Mouse (Mus musculus) C2C12 (cell line): ENCODE measurements at regions not wholly inside any gene's neighbourhood (a gene's known extent, or its start where the extent isn't known, plus 50 kb on each side); places are given as distances from the start of the nearest gene placed in this dataset.

ENCODE experiments used
- H3K27me3 ChIP-seq: one replicate; pipeline ENCODE4 v1.6.1; 2011; ENCODE audit not compliant: control insufficient read depth, insufficient read depth, insufficient read length
- H3K36me3 ChIP-seq: one replicate; pipeline ENCODE4 v1.6.1; 2011; ENCODE audit not compliant: control insufficient read depth, insufficient read depth
- H3K4me3 ChIP-seq: one replicate; pipeline ENCODE4 v1.5.1; 2011; ENCODE audit warnings: mild to moderate bottlenecking, control low read depth; ENCODE audit not compliant: poor library complexity, insufficient read depth, severe bottlenecking
- H3K79me2 ChIP-seq: one replicate; pipeline ENCODE4 v1.6.1; 2011; ENCODE audit not compliant: control insufficient read depth, insufficient read depth
- H3K79me3 ChIP-seq: one replicate; pipeline ENCODE4 v1.6.1; 2011; ENCODE audit warnings: low read depth, control low read depth
- H3ac ChIP-seq: one replicate; pipeline ENCODE3; 2011; ENCODE audit warnings: low read depth; ENCODE audit not compliant: control insufficient read depth, insufficient read length
- CEBPB ChIP-seq: IDR thresholded peaks from one replicate; pipeline ENCODE4 v1.6.1; 2011; ENCODE audit warnings: low read depth, mild to moderate bottlenecking, control low read depth, moderate library complexity
- CTCF ChIP-seq: IDR thresholded peaks from one replicate; pipeline ENCODE4 v1.5.1; 2011; ENCODE audit not compliant: control insufficient read depth, insufficient read depth, insufficient read length
- FOSL1 ChIP-seq: IDR thresholded peaks from one replicate; pipeline ENCODE4 v1.8.0; 2011; ENCODE audit warnings: mild to moderate bottlenecking, low read length; ENCODE audit not compliant: poor library complexity, insufficient read depth, severe bottlenecking
- MAX ChIP-seq: IDR thresholded peaks from one replicate; pipeline ENCODE4 v1.6.1; 2011; ENCODE audit warnings: mild to moderate bottlenecking, control low read depth
- MYOD1 ChIP-seq: IDR thresholded peaks from one replicate; pipeline ENCODE4 v1.6.1; 2011; ENCODE audit warnings: low read depth; ENCODE audit not compliant: control insufficient read depth, insufficient read length
- MYOG ChIP-seq: IDR thresholded peaks from one replicate; pipeline ENCODE4 v1.6.1; 2011; ENCODE audit not compliant: control insufficient read depth, insufficient read length; ENCODE audit errors: extremely low read depth
- USF1 ChIP-seq: IDR thresholded peaks from one replicate; pipeline ENCODE4 v1.6.1; 2011; ENCODE audit warnings: low read depth, mild to moderate bottlenecking, control low read depth, moderate library complexity

GRCm38 (mm10) chr5:52092273-52092672 lies 98.0 kb downstream of the Dhx15 start:
- H3K79me2 ChIP-seq = no peaks in the 10 kb centered on the region
- TF ChIP-seq USF1 = no peak
- TF ChIP-seq FOSL1 = no peak
- no peak for TF ChIP-seq MYOD1
- no peak for TF ChIP-seq MAX
- no peak for TF ChIP-seq CTCF
- no peak for TF ChIP-seq MYOG
- TF ChIP-seq CEBPB = no peak
- H3K79me3 ChIP-seq = no peaks in the 10 kb centered on the region
- H3K4me3 ChIP-seq = no peak overlapping the region
- no peak overlapping the region for H3ac ChIP-seq
- H3K36me3 ChIP-seq = no peaks in the 10 kb centered on the region
- no peaks in the 10 kb centered on the region for H3K27me3 ChIP-seq

GRCm38 (mm10) chr5:52088131-52088530 lies 102.2 kb downstream of the Dhx15 start:
- Histone ChIP-seq H3K27me3 (no peaks in the 10 kb centered on the region), H3K4me3 (no peak overlapping the region), H3K79me3 (no peaks in the 10 kb centered on the region), H3K36me3 (no peaks in the 10 kb centered on the region), H3ac (no peak overlapping the region), H3K79me2 (no peaks in the 10 kb centered on the region)
- TF ChIP-seq USF1 (no peak), MYOD1 (no peak), CEBPB (no peak), MAX (no peak), CTCF (no peak), MYOG (no peak), FOSL1 (no peak)

- H3K79me2 ChIP-seq = no peaks in the 10 kb centered on the region
- no peak overlapping the region for H3K4me3 ChIP-seq
- no peak for TF ChIP-seq MAX
- no peak for TF ChIP-seq USF1
- TF ChIP-seq MYOD1 = no peak
- TF ChIP-seq MYOG = no peak
- TF ChIP-seq FOSL1 = no peak
- no peak for TF ChIP-seq CTCF
- TF ChIP-seq CEBPB = no peak
These were observed 103.4 kb downstream of the Dhx15 start for GRCm38 (mm10) chr5:52086766-52087429.

DNA sequence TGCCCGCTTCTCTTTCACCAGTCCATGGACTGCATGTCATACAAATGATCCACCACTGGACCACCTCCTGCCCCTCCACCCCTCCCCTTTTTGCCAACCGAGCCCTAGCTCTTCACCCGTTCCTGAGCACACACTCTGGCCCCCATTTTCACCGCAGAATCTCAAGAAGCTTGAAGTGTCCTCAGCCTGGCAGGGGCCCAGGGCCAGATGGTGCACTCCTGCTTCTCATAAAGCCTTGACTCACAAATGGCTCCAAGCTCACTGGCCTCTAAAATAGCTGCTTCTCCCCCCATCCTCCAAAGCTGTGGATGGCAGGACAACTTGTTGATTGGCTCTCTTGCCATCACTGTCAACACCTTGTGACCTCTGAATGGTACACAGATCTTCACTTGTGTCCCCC lies 110.0 kb downstream of the Dhx15 start:
- TF ChIP-seq MYOD1 = no peak
- TF ChIP-seq MYOG = no peak
- TF ChIP-seq FOSL1 = no peak
- TF ChIP-seq MAX = no peak
- TF ChIP-seq CTCF = no peak
- TF ChIP-seq CEBPB = no peak
- TF ChIP-seq USF1 = no peak
- H3K27me3 ChIP-seq = no peaks in the 10 kb centered on the region
- H3K4me3 ChIP-seq = no peak overlapping the region
- H3K36me3 ChIP-seq = no peaks in the 10 kb centered on the region
- H3K79me3 ChIP-seq = no peaks in the 10 kb centered on the region
- no peak overlapping the region for H3ac ChIP-seq
- no peaks in the 10 kb centered on the region for H3K79me2 ChIP-seq

More at GRCm38 (mm10) chr5:52086766-52087429, 103.4 kb downstream of the Dhx15 start:
- no peaks in the 10 kb centered on the region for H3K27me3 ChIP-seq
- H3ac ChIP-seq = no peak overlapping the region
- H3K79me3 ChIP-seq = no peaks in the 10 kb centered on the region
- no peaks in the 10 kb centered on the region for H3K36me3 ChIP-seq

GRCm38 (mm10) chr5:52077696-52078095 lies 112.6 kb downstream of the Dhx15 start:
- Histone ChIP-seq H3K79me2 (no peaks in the 10 kb centered on the region), H3K4me3 (no peak overlapping the region), H3K79me3 (no peaks in the 10 kb centered on the region), H3ac (no peak overlapping the region), H3K36me3 (no peaks in the 10 kb centered on the region), H3K27me3 (no peaks in the 10 kb centered on the region)
- no peak for TF ChIP-seq MYOG
- TF ChIP-seq MYOD1 = no peak
- TF ChIP-seq USF1 = no peak
- TF ChIP-seq FOSL1 = no peak
- TF ChIP-seq CEBPB = no peak
- no peak for TF ChIP-seq CTCF
- no peak for TF ChIP-seq MAX
